ENCODE assay signal across 45 mouse cellular contexts in genomic region chr1:157068316-157068715, GRCm38 (mm10). TPM values are rescaled to one million over a fixed set of nuclear protein-coding genes. Genes with fewer than 3 reads are reported as not detected.
"Had no signal": no experiment of that assay in that cellular context is flagged by ENCODE, and none has a peak within 500 bp of the region (broad histone marks: within the 10 kb centered on the region; RNA-seq: fewer than 3 reads in every experiment).

No protein-coding gene starts in this region.

- H3K4me3 ChIP-seq: limb, embryonic 10.5 days; limb, embryonic 12.5 days; limb, embryonic 13.5 days; limb, embryonic 15.5 days; liver, embryonic 12.5 days; liver, embryonic 13.5 days; liver, embryonic 15.5 days; lung, embryonic 15.5 days; megakaryocyte, embryonic 14.5 days; midbrain, embryonic 10.5 days; midbrain, embryonic 12.5 days; midbrain, embryonic 13.5 days; midbrain, embryonic 15.5 days; neural tube, embryonic 12.5 days; neural tube, embryonic 13.5 days had no signal

- ATAC-seq: lung, postnatal 0 days; midbrain, embryonic 13.5 days; midbrain, embryonic 15.5 days; midbrain, embryonic 16.5 days had no signal

- H3K9ac ChIP-seq: limb, embryonic 12.5 days; limb, embryonic 13.5 days; limb, embryonic 15.5 days; liver, embryonic 12.5 days; liver, embryonic 13.5 days; liver, embryonic 14.5 days; liver, embryonic 15.5 days; liver, postnatal 0 days; lung, embryonic 14.5 days; lung, embryonic 15.5 days; midbrain, embryonic 12.5 days; midbrain, embryonic 13.5 days; midbrain, embryonic 15.5 days; neural tube, embryonic 12.5 days; neural tube, embryonic 13.5 days had no signal

- DNase-seq: left cerebral cortex, postnatal 4 days; liver; liver, embryonic 13.5 days; liver, postnatal 0 days; lung, adult 18-20 months; lung, adult 2 months; lung, embryonic 14.5 days; lung, postnatal 10 days; lung, postnatal 14 days; lung, postnatal 36 days; lung, postnatal 4 days; midbrain, embryonic 14.5 days had no signal

- H3K4me1 ChIP-seq: liver, embryonic 12.5 days; liver, embryonic 13.5 days; liver, embryonic 15.5 days had no signal

- H3K36me3 ChIP-seq: limb, embryonic 10.5 days; limb, embryonic 12.5 days; limb, embryonic 13.5 days; limb, embryonic 15.5 days; liver, embryonic 12.5 days; liver, embryonic 13.5 days; liver, embryonic 15.5 days; lung, embryonic 15.5 days; midbrain, embryonic 10.5 days; midbrain, embryonic 12.5 days; midbrain, embryonic 13.5 days; midbrain, embryonic 15.5 days; neural tube, embryonic 12.5 days; neural tube, embryonic 13.5 days had no signal

- H3K9me3 ChIP-seq: limb, embryonic 10.5 days; limb, embryonic 12.5 days; limb, embryonic 13.5 days; limb, embryonic 15.5 days; liver, embryonic 12.5 days; liver, embryonic 13.5 days; liver, embryonic 15.5 days; lung, embryonic 15.5 days; megakaryocyte, embryonic 14.5 days; midbrain, embryonic 12.5 days; midbrain, embryonic 13.5 days; midbrain, embryonic 15.5 days; neural tube, embryonic 12.5 days; neural tube, embryonic 13.5 days had no signal

- H3K4me2 ChIP-seq: limb, embryonic 12.5 days; limb, embryonic 13.5 days; limb, embryonic 15.5 days; liver, embryonic 11.5 days; liver, embryonic 12.5 days; liver, embryonic 13.5 days; liver, embryonic 15.5 days; lung, embryonic 14.5 days; lung, embryonic 15.5 days; midbrain, embryonic 11.5 days; midbrain, embryonic 12.5 days; midbrain, embryonic 13.5 days; midbrain, embryonic 15.5 days; neural tube, embryonic 12.5 days; neural tube, embryonic 13.5 days had no signal

- H3K27me3 ChIP-seq: limb, embryonic 15.5 days; liver, embryonic 12.5 days; liver, embryonic 13.5 days; liver, embryonic 15.5 days; lung, embryonic 15.5 days; megakaryocyte, embryonic 14.5 days; midbrain, embryonic 15.5 days; neural tube, embryonic 12.5 days; neural tube, embryonic 13.5 days had no signal

- H3K27ac ChIP-seq: limb, embryonic 10.5 days; limb, embryonic 12.5 days; limb, embryonic 13.5 days; limb, embryonic 15.5 days; liver, embryonic 12.5 days; liver, embryonic 13.5 days; liver, embryonic 14.5 days; liver, embryonic 15.5 days; lung, embryonic 15.5 days; macrophage; midbrain, embryonic 10.5 days; midbrain, embryonic 12.5 days; midbrain, embryonic 13.5 days; midbrain, embryonic 15.5 days; neural tube, embryonic 12.5 days; neural tube, embryonic 13.5 days had no signal

RNA-seq across cellular contexts. Expression of gene Tex35, which starts 40.2 kb away (rescaled TPM):
- total RNA-seq: left cerebral cortex, postnatal 14 days; left cerebral cortex, postnatal 25 days; left cerebral cortex, postnatal 36 days; megakaryocyte progenitor cell, adult 5-6 weeks; megakaryocyte, adult 5-6 weeks; megakaryocyte-erythroid progenitor cell, adult 5-6 weeks; midbrain, postnatal 0 days; monocyte, adult 5-6 weeks had no signal
- polyA plus RNA-seq: limb, embryonic 10.5 days; limb, embryonic 11.5 days; limb, embryonic 12.5 days; limb, embryonic 13.5 days; limb, embryonic 14.5 days; limb, embryonic 15.5 days; liver, embryonic 11.5 days; liver, embryonic 12.5 days; liver, embryonic 13.5 days; liver, embryonic 14.5 days; liver, embryonic 15.5 days; liver, embryonic 16.5 days; liver, postnatal 0 days; lung, embryonic 14.5 days; lung, embryonic 15.5 days; lung, embryonic 16.5 days; lung, postnatal 0 days; macrophage; midbrain, embryonic 10.5 days; midbrain, embryonic 11.5 days; midbrain, embryonic 12.5 days; midbrain, embryonic 13.5 days; midbrain, embryonic 14.5 days; midbrain, embryonic 15.5 days; midbrain, embryonic 16.5 days; midbrain, postnatal 0 days; neural tube, embryonic 11.5 days; neural tube, embryonic 12.5 days; neural tube, embryonic 13.5 days had no signal
